Mouse (Mus musculus): ENCODE measurements around the gene Bbs9. TPM values are rescaled to one million over a fixed set of nuclear protein-coding genes. Genes with fewer than 3 reads are reported as not detected.

Gene Bbs9
- polyA plus RNA-seq, 1 experiment = not detected

GRCm38 (mm10) chr9:22820646-22821185 is 345.2 kb downstream of the Bbs9 start:
- Histone ChIP-seq H3K9me3 (ENCODE audit: control insufficient read depth, low read length) (no peaks in the 10 kb centered on the region), H3K4me1 (ENCODE audit: control insufficient read depth) (no peaks in the 10 kb centered on the region; the same call in 1 of the 2 replicates), H3K27me3 (ENCODE audit: control insufficient read depth) (no peaks in the 10 kb centered on the region), H3K36me3 (ENCODE audit: control insufficient read depth) (no peaks in the 10 kb centered on the region), H3K4me3 (replicated peaks) (no peak overlapping the region)
- TF ChIP-seq TAL1 (IDR thresholded peaks at IDR 0.05; ENCODE audit: low read length) (no peak), GATA1 (IDR thresholded peaks at IDR 0.05; ENCODE audit: low read length) (no peak)

- H3K4me3 ChIP-seq (replicated peaks) = no peak overlapping the region
- TF ChIP-seq TAL1 (IDR thresholded peaks at IDR 0.05; ENCODE audit: low read length) = no peak
- TF ChIP-seq GATA1 (IDR thresholded peaks at IDR 0.05; ENCODE audit: low read length) = no peak
- H3K4me1 ChIP-seq (ENCODE audit: control insufficient read depth) = no peaks in the 10 kb centered on the region
- H3K36me3 ChIP-seq (ENCODE audit: control insufficient read depth) = no peaks in the 10 kb centered on the region
- no peaks in the 10 kb centered on the region for H3K9me3 ChIP-seq (ENCODE audit: control insufficient read depth, low read length)
- H3K27me3 ChIP-seq (ENCODE audit: control insufficient read depth) = no peaks in the 10 kb centered on the region
These were observed 347.3 kb downstream of the Bbs9 start for GRCm38 (mm10) chr9:22822770-22823169.

- TF ChIP-seq TAL1 (IDR thresholded peaks at IDR 0.05; ENCODE audit: low read length) (no peak), GATA1 (IDR thresholded peaks at IDR 0.05; ENCODE audit: low read length) (no peak)
- no peaks in the 10 kb centered on the region for H3K36me3 ChIP-seq (ENCODE audit: control insufficient read depth)
- H3K4me1 ChIP-seq (ENCODE audit: control insufficient read depth) = no peaks in the 10 kb centered on the region
- H3K27me3 ChIP-seq (ENCODE audit: control insufficient read depth) = no peaks in the 10 kb centered on the region
- H3K4me3 ChIP-seq (replicated peaks) = no peak overlapping the region
- no peaks in the 10 kb centered on the region for H3K9me3 ChIP-seq (ENCODE audit: control insufficient read depth, low read length)
These were observed 348.3 kb downstream of the Bbs9 start for GRCm38 (mm10) chr9:22823856-22824255.

- TF ChIP-seq TAL1 (IDR thresholded peaks at IDR 0.05; ENCODE audit: low read length) = no peak
- TF ChIP-seq GATA1 (IDR thresholded peaks at IDR 0.05; ENCODE audit: low read length) = no peak
These were observed 349.4 kb downstream of the Bbs9 start for GRCm38 (mm10) chr9:22824910-22825309.

GRCm38 (mm10) chr9:22826571-22826990 is 351.1 kb downstream of the Bbs9 start:
- no peak for TF ChIP-seq TAL1 (IDR thresholded peaks at IDR 0.05; ENCODE audit: low read length)
- TF ChIP-seq GATA1 (IDR thresholded peaks at IDR 0.05; ENCODE audit: low read length) = no peak
- H3K4me3 ChIP-seq (replicated peaks) = no peak overlapping the region
- no peaks in the 10 kb centered on the region for H3K36me3 ChIP-seq (ENCODE audit: control insufficient read depth)
- H3K27me3 ChIP-seq (ENCODE audit: control insufficient read depth) = no peaks in the 10 kb centered on the region
- H3K4me1 ChIP-seq (ENCODE audit: control insufficient read depth) = no peaks in the 10 kb centered on the region
- no peaks in the 10 kb centered on the region for H3K9me3 ChIP-seq (ENCODE audit: control insufficient read depth, low read length)

More at GRCm38 (mm10) chr9:22824910-22825309, 349.4 kb downstream of the Bbs9 start:
- Histone ChIP-seq H3K27me3 (ENCODE audit: control insufficient read depth) (no peaks in the 10 kb centered on the region), H3K36me3 (ENCODE audit: control insufficient read depth) (no peaks in the 10 kb centered on the region), H3K9me3 (ENCODE audit: control insufficient read depth, low read length) (no peaks in the 10 kb centered on the region), H3K4me1 (ENCODE audit: control insufficient read depth) (no peaks in the 10 kb centered on the region), H3K4me3 (replicated peaks) (no peak overlapping the region)

GRCm38 (mm10) chr9:22827176-22827770 is 351.8 kb downstream of the Bbs9 start:
- no peaks in the 10 kb centered on the region for H3K27me3 ChIP-seq (ENCODE audit: control insufficient read depth)
- H3K9me3 ChIP-seq (ENCODE audit: control insufficient read depth, low read length) = no peaks in the 10 kb centered on the region
- TF ChIP-seq GATA1 (IDR thresholded peaks at IDR 0.05; ENCODE audit: low read length) (no peak), TAL1 (IDR thresholded peaks at IDR 0.05; ENCODE audit: low read length) (no peak)
- no peak overlapping the region for H3K4me3 ChIP-seq (replicated peaks)
- no peaks in the 10 kb centered on the region for H3K36me3 ChIP-seq (ENCODE audit: control insufficient read depth)
- H3K4me1 ChIP-seq (ENCODE audit: control insufficient read depth) = no peaks in the 10 kb centered on the region

GRCm38 (mm10) chr9:22829212-22829960 is 353.9 kb downstream of the Bbs9 start:
- H3K4me3 ChIP-seq (replicated peaks) = no peak overlapping the region
- no peaks in the 10 kb centered on the region for H3K4me1 ChIP-seq (ENCODE audit: control insufficient read depth)
- H3K27me3 ChIP-seq (ENCODE audit: control insufficient read depth) = no peaks in the 10 kb centered on the region
- H3K9me3 ChIP-seq (ENCODE audit: control insufficient read depth, low read length) = no peaks in the 10 kb centered on the region
- TF ChIP-seq GATA1 (IDR thresholded peaks at IDR 0.05; ENCODE audit: low read length) = no peak
- no peaks in the 10 kb centered on the region for H3K36me3 ChIP-seq (ENCODE audit: control insufficient read depth)

GRCm38 (mm10) chr9:22834994-22835512 is 359.5 kb downstream of the Bbs9 start:
- Histone ChIP-seq H3K4me1 (ENCODE audit: control insufficient read depth) (no peaks in the 10 kb centered on the region), H3K9me3 (ENCODE audit: control insufficient read depth, low read length) (no peaks in the 10 kb centered on the region), H3K27me3 (ENCODE audit: control insufficient read depth) (no peaks in the 10 kb centered on the region), H3K36me3 (ENCODE audit: control insufficient read depth) (no peaks in the 10 kb centered on the region), H3K4me3 (replicated peaks) (no peak overlapping the region)
- TF ChIP-seq GATA1 (IDR thresholded peaks at IDR 0.05; ENCODE audit: low read length) = no peak
- TF ChIP-seq TAL1 (IDR thresholded peaks at IDR 0.05; ENCODE audit: low read length) = no peak

- Histone ChIP-seq H3K4me1 (ENCODE audit: control insufficient read depth) (no peaks in the 10 kb centered on the region), H3K36me3 (ENCODE audit: control insufficient read depth) (no peaks in the 10 kb centered on the region), H3K4me3 (replicated peaks) (no peak overlapping the region), H3K9me3 (ENCODE audit: control insufficient read depth, low read length) (no peaks in the 10 kb centered on the region), H3K27me3 (ENCODE audit: control insufficient read depth) (no peaks in the 10 kb centered on the region)
- TF ChIP-seq GATA1 (IDR thresholded peaks at IDR 0.05; ENCODE audit: low read length) (no peak), TAL1 (IDR thresholded peaks at IDR 0.05; ENCODE audit: low read length) (no peak)
These were observed 361.5 kb downstream of the Bbs9 start for GRCm38 (mm10) chr9:22837000-22837399.

Measured in erythroblast, embryonic 14.5 days (primary cell).